Mouse (Mus musculus) lung, postnatal 4 days (tissue): Measurements from ENCODE around the gene Gm14418.
"Not testable (repeated sequence)": the region's sequence is repeated elsewhere in the genome, so short reads cannot be mapped to it uniquely, and the experiment has no call there.

Experiments
- DNase-seq, 2 experiments: peaks; one replicate each; pipeline ENCODE4 v3.0.0; 2021

Gene Gm14418

DNA sequence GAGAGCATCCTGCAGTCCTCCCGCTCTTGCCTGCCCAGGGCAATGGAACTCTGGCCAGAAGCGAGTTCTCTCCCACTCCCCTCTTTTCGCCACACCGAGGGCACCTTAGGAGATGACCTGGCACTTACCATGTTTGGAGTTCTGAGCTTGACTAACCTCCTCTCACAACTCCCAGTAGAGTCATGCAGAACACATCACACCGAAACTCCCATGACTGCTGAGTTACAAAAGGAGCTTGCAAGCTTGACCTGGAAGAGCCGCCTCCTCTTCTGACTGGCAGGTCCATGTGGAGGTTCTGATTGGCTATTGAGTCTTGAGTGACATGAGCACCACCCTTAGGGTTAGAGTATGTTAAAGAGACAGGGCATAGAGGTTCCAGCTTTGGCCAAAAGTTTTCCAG is at the start of gene Gm14418:
TSS of gene Gm14418 (minus strand) at position 225 of the 400 bp plus-strand sequence.
- DNase-seq, result not testable (repeated sequence)
